Mouse (Mus musculus): Measurements from ENCODE around the gene Tm2d3. TPM values are rescaled to one million over a fixed set of nuclear protein-coding genes. Genes with fewer than 3 reads are reported as not detected.

Tm2d3 gene
- polyA plus RNA-seq, 1 experiment from 2014 or later = 85.2 TPM

- Histone ChIP-seq H3K27ac (replicated peaks; ENCODE audit: low read depth, low read length) (no peak overlapping the region), H3K4me2 (ENCODE audit: low read length) (no peak overlapping the region), H3K9me3 (ENCODE audit: control insufficient read depth, low read length) (no peaks in the 10 kb centered on the region), H3K27me3 (ENCODE audit: control insufficient read depth, insufficient read depth, low read length) (no peaks in the 10 kb centered on the region), H3K4me3 (replicated peaks; ENCODE audit: low read depth, low read length) (no peak overlapping the region), H3K36me3 (ENCODE audit: control insufficient read depth, insufficient read depth, low read length) (peaks cover 18% of the 10 kb centered on the region), H3K4me1 (ENCODE audit: control insufficient read depth, insufficient read depth, low read length) (no peaks in the 10 kb centered on the region), H3K9ac (replicated peaks; ENCODE audit: low read length) (no peak overlapping the region)
- no peak for DNase-seq
- WGBS = 92% methylated on average over 14 of the region's 14 CpGs
- ATAC-seq (ENCODE audit: low FRiP score, low TSS enrichment) = no peak
Observed at GRCm38 (mm10) chr7:65663886-65664285, 27.1 kb upstream of the Tm2d3 start.

DNA sequence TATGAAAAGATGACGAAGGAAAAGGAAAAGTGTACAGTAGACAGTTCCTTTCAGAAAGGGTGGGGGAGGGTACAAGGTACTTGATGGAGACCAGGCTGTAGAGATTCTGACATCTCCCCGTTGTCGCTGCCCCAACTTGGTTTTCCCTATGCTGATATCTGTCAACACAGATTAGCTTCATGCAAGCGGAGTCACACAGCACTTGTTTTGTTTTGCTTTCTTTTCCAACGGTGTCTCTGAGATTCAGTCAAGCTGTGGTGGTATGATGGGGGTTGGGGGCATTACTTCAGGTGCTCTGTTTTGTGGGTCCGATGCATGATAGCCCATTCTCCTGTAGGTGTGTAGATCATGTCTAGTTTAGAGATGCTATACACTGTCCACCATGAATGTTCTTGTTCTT is 23.5 kb upstream of the Tm2d3 start:
- Histone ChIP-seq H3K4me3 (replicated peaks; ENCODE audit: low read depth, low read length) (no peak overlapping the region), H3K36me3 (ENCODE audit: control insufficient read depth, insufficient read depth, low read length) (peaks cover 16% of the 10 kb centered on the region), H3K4me1 (ENCODE audit: control insufficient read depth, insufficient read depth, low read length) (no peaks in the 10 kb centered on the region), H3K27me3 (ENCODE audit: control insufficient read depth, insufficient read depth, low read length) (no peaks in the 10 kb centered on the region), H3K9me3 (ENCODE audit: control insufficient read depth, low read length) (no peaks in the 10 kb centered on the region), H3K9ac (replicated peaks; ENCODE audit: low read length) (no peak overlapping the region), H3K4me2 (ENCODE audit: low read length) (no peak overlapping the region), H3K27ac (replicated peaks; ENCODE audit: low read depth, low read length) (no peak overlapping the region)
- no peak for DNase-seq
- WGBS = 90% methylated on average over 6 of the region's 6 CpGs
- no peak for ATAC-seq (ENCODE audit: low FRiP score, low TSS enrichment)

DNA sequence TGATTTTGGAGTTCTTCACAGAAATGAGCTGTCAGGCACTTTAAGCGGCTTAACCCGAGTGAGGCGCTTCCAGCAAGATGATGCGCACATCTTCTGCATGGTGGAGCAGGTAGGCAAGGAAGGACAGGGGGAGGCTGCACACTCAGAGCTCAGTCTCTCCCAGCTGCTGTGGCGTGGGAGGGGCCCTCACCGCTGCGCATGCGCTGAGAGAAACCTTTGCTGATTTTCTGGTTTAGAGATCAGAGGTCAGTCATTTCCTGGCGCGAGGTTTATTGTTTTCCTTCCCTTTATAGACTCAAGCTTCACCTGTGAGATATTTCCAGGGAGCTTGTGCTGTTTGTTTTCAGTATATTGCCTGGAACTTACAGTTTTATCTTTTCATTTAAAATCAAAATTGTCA is 12.9 kb upstream of the Tm2d3 start:
- WGBS = 81% methylated on average over 10 of the region's 10 CpGs
- DNase-seq = peak; percentile 11
- Histone ChIP-seq H3K36me3 (ENCODE audit: control insufficient read depth, insufficient read depth, low read length) (peaks cover 16% of the 10 kb centered on the region), H3K27me3 (ENCODE audit: control insufficient read depth, insufficient read depth, low read length) (no peaks in the 10 kb centered on the region), H3K4me1 (ENCODE audit: control insufficient read depth, insufficient read depth, low read length) (no peaks in the 10 kb centered on the region), H3K4me3 (replicated peaks; ENCODE audit: low read depth, low read length) (no peak overlapping the region), H3K9ac (replicated peaks; ENCODE audit: low read length) (no peak overlapping the region), H3K4me2 (ENCODE audit: low read length) (no peak overlapping the region), H3K27ac (replicated peaks; ENCODE audit: low read depth, low read length) (no peak overlapping the region), H3K9me3 (ENCODE audit: control insufficient read depth, low read length) (no peaks in the 10 kb centered on the region)
- ATAC-seq (ENCODE audit: low FRiP score, low TSS enrichment) = no peak

DNA sequence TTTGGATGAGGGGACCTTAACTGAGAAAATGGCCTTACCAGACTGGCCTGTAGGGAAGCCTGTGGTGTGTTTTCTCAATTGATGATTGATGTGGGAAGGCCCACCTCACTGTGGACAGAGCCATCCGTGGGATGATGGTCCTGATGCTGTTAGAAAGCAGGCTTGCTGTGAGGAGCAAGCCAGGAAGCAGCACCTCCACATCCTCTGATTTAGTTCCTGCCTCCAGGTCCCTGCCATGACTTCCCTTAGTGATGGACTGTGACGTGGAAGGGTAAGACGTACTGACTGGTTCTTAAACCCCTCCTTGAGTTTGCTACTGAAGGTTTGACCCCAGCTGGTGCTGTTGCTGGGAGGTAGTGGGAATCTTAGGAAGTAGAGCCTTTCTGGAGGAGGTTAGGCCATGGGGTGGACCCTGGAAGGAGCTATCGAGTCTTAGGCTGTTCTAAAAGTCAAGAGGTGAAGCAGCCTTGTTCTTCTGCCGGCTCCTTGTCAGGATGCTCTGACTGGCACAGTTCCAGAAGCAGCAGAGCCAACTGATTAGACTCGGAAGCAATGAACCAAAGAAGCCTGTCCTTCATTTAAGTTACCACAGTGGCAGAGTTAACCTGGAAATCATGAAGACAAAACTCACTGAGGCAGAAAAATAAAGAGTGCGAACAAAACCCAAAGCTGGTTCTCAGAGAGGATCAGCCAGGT is 11.9 kb upstream of the Tm2d3 start:
- Histone ChIP-seq H3K9ac (replicated peaks; ENCODE audit: low read length) (no peak overlapping the region), H3K9me3 (ENCODE audit: control insufficient read depth, low read length) (no peaks in the 10 kb centered on the region), H3K4me3 (replicated peaks; ENCODE audit: low read depth, low read length) (no peak overlapping the region), H3K4me2 (ENCODE audit: low read length) (no peak overlapping the region), H3K27me3 (ENCODE audit: control insufficient read depth, insufficient read depth, low read length) (no peaks in the 10 kb centered on the region), H3K27ac (replicated peaks; ENCODE audit: low read depth, low read length) (no peak overlapping the region), H3K4me1 (ENCODE audit: control insufficient read depth, insufficient read depth, low read length) (no peaks in the 10 kb centered on the region), H3K36me3 (ENCODE audit: control insufficient read depth, insufficient read depth, low read length) (peaks cover 16% of the 10 kb centered on the region)
- WGBS = 67% methylated on average over 7 of the region's 7 CpGs
- DNase-seq (no peak), ATAC-seq (ENCODE audit: low FRiP score, low TSS enrichment) (no peak)

DNA sequence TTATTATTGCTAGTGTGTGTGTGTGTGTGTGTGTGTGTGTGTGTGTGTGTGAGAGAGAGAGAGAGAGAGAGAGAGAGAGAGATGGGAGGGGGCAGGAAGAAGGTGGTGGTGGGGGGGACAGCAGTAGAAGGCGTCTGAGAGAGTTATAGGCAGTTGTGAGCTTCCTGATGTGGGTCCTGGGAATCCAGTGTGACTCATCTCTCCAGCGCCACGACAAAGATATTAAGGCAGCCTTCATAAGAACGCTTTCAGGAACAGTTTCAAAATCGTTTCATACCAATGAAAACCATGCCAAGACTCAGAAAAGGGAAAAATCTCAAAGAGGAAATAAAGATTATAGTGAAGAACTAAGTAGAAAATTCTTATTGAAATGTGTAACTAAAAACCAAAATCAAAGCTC is 9.8 kb upstream of the Tm2d3 start:
- 83% methylated on average over 5 of the region's 5 CpGs for WGBS
- Histone ChIP-seq H3K36me3 (ENCODE audit: control insufficient read depth, insufficient read depth, low read length) (peaks cover 9% of the 10 kb centered on the region; the same call in 1 of the 2 replicates), H3K9ac (replicated peaks; ENCODE audit: low read length) (no peak overlapping the region), H3K4me2 (ENCODE audit: low read length) (no peak overlapping the region), H3K27me3 (ENCODE audit: control insufficient read depth, insufficient read depth, low read length) (no peaks in the 10 kb centered on the region), H3K9me3 (ENCODE audit: control insufficient read depth, low read length) (no peaks in the 10 kb centered on the region), H3K27ac (replicated peaks; ENCODE audit: low read depth, low read length) (no peak overlapping the region), H3K4me1 (ENCODE audit: control insufficient read depth, insufficient read depth, low read length) (no peaks in the 10 kb centered on the region), H3K4me3 (replicated peaks; ENCODE audit: low read depth, low read length) (no peak overlapping the region)
- no peak for ATAC-seq (ENCODE audit: low FRiP score, low TSS enrichment)
- no peak for DNase-seq

- Histone ChIP-seq H3K9me3 (ENCODE audit: control insufficient read depth, low read length) (no peaks in the 10 kb centered on the region), H3K27me3 (ENCODE audit: control insufficient read depth, insufficient read depth, low read length) (no peaks in the 10 kb centered on the region), H3K4me1 (ENCODE audit: control insufficient read depth, insufficient read depth, low read length) (no peaks in the 10 kb centered on the region), H3K4me2 (ENCODE audit: low read length) (no peak overlapping the region), H3K4me3 (replicated peaks; ENCODE audit: low read depth, low read length) (no peak overlapping the region), H3K36me3 (ENCODE audit: control insufficient read depth, insufficient read depth, low read length) (peaks cover 7% of the 10 kb centered on the region), H3K27ac (replicated peaks; ENCODE audit: low read depth, low read length) (0 out of 2 replicates have a peak overlapping the region, but pooled peaks have one; percentile 14), H3K9ac (replicated peaks; ENCODE audit: low read length) (no peak overlapping the region)
- ATAC-seq (ENCODE audit: low FRiP score, low TSS enrichment) (no peak), DNase-seq (peak; percentile 13)
- WGBS = 52% methylated on average over 7 of the region's 7 CpGs
Observed at GRCm38 (mm10) chr7:65684256-65684835, 6.6 kb upstream of the Tm2d3 start.

GRCm38 (mm10) chr7:65686664-65687063 is 4.3 kb upstream of the Tm2d3 start:
- Histone ChIP-seq H3K36me3 (ENCODE audit: control insufficient read depth, insufficient read depth, low read length) (peaks cover 7% of the 10 kb centered on the region), H3K27me3 (ENCODE audit: control insufficient read depth, insufficient read depth, low read length) (no peaks in the 10 kb centered on the region), H3K4me1 (ENCODE audit: control insufficient read depth, insufficient read depth, low read length) (no peaks in the 10 kb centered on the region), H3K27ac (replicated peaks; ENCODE audit: low read depth, low read length) (no peak overlapping the region), H3K9ac (replicated peaks; ENCODE audit: low read length) (no peak overlapping the region), H3K4me2 (ENCODE audit: low read length) (no peak overlapping the region), H3K9me3 (ENCODE audit: control insufficient read depth, low read length) (no peaks in the 10 kb centered on the region), H3K4me3 (replicated peaks; ENCODE audit: low read depth, low read length) (no peak overlapping the region)
- 89% methylated on average over 9 of the region's 9 CpGs for WGBS
- no peak for DNase-seq
- no peak for ATAC-seq (ENCODE audit: low FRiP score, low TSS enrichment)

GRCm38 (mm10) chr7:65691929-65692605 is 1.1 kb downstream of the Tm2d3 start:
- no peak for DNase-seq
- no peak overlapping the region for H3K27ac ChIP-seq (replicated peaks; ENCODE audit: low read depth, low read length)
- 82% methylated on average over 8 of the region's 8 CpGs for WGBS
- ATAC-seq (ENCODE audit: low FRiP score, low TSS enrichment) = no peak
- no peak overlapping the region for H3K9ac ChIP-seq (replicated peaks; ENCODE audit: low read length)
- H3K4me1 ChIP-seq (ENCODE audit: control insufficient read depth, insufficient read depth, low read length) = peaks cover 14% of the 10 kb centered on the region
- H3K4me2 ChIP-seq (ENCODE audit: low read length) = peak overlapping the region; percentile 82
- H3K9me3 ChIP-seq (ENCODE audit: control insufficient read depth, low read length) = no peaks in the 10 kb centered on the region
- H3K27me3 ChIP-seq (ENCODE audit: control insufficient read depth, insufficient read depth, low read length) = no peaks in the 10 kb centered on the region
- no peak overlapping the region for H3K4me3 ChIP-seq (replicated peaks; ENCODE audit: low read depth, low read length)
- H3K36me3 ChIP-seq (ENCODE audit: control insufficient read depth, insufficient read depth, low read length) = peaks cover 25% of the 10 kb centered on the region

All from midbrain, embryonic 14.5 days (tissue).